Mouse (Mus musculus): ENCODE results near the gene Irgc1.
A peak's percentile ranks its signal among the peaks of the same experiment; 100 is the strongest.
"Not testable (repeated sequence)": the region's sequence is repeated elsewhere in the genome, so short reads cannot be mapped to it uniquely, and the experiment has no call there.

Gene Irgc1

DNA sequence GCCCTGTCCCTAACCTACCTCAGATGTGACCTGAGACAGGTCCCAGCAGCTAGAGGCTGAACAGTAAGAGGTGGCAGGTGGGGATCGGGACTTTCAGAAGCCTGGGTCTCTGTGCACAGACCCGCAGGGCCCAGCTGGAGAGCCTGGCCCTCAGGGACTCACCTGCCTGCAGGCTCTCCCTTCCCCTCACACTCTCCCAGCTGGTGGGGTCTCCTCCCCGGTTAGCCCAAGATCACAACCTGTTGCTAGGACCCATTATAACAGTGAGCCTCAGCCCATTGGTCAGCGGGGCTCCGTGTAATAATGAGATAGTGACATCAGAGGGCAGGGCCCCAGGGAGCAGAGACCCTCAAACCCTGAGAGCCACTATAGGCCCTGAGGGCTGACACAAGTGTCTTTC, 16.8 kb downstream of the Irgc1 start:
- no peak for DNase-seq (ENCODE audit: low spot score in 2 of 2)

DNA sequence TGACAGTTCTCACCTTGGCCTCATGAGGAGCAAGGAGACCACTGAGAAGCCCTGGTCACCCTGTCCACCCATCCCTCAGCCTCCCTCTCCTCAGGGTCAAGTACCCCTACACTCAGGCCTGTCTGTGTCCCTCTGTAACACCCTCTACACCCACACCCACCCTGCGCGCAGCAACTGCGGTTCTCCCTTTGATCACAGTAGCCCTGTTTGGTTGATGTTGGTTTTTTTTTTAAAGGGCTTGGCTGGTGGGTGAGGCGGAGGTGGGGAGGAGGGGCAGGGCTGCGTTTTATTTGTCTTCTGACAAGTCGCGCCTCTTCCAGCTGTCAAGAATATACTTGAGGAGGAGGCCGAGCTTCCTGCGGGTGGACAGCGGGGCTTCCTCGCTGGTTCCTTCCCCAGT, 20.4 kb downstream of the Irgc1 start:
- DNase-seq (ENCODE audit: low spot score in 2 of 2): no peak

DNA sequence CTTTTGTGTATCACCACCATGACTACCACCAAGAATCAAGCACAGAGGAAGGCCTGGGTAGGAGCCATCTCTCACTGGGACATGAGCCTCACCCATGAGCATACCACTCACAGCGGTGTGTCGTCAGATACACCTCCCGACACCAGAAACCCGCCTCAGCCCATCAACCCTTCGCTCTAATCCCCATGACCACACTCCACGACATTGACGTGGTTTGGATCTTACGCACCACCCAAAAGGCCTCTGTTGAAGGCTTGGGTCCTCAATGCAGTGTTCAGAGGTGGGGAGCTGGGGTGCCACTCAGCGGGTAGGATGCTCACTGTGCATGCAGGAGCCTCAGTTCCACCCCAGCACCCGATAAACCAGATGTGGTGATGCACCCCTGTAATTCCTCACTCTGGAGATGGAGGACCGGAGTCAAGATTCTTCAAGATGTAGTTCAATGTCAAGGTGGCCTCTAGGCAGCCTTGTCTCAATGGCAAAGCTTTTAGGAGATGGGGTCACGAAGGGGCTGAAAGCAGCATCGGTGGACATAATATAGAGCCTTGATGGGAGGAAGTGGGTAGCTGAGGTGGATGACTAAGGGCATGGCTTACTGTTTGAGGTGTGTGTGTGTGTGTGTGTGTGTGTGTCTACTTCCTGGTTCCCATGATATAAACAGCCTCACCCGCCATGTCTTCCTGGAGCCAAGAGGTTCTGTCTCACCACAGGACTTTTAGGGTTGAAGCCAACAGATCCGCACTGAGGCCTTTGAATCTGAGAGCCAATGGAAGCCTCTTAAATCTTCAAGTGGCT, 21.3 kb downstream of the Irgc1 start:
- DNase-seq (ENCODE audit: low spot score in 2 of 2): no peak

DNA sequence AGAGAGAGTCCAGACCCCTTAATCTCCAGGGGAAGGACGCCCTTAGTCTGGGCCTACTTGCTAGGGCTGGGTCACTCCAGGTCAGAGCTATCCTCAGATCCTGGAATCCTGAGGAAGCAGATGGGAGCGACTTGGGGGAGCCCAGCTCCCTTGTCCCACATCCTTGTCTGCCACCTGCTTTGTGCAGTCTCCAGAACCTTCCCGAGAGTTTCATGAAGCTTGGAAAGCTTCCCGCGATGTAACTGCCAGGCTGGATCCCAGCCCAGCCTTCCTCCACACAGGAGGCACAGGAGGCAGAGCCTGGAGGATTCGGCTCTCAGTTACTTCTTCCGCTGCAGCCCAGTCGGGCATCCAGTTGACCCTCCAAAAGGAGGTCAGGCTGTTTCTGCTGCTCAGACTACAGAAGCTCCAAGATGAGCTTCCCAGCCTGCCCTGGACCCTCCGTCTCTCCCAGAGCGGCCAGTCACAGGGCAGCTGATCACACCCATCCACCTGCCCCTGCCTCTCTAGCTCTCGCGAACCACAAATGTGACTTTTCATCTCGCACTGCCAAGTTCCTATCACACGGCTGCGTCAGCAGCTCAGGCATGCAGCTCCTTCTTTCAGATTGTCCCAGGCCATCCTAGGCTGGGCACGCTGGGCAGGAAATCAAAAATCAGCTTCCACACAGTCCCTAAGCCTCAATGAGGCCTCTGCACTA, 22.5 kb downstream of the Irgc1 start:
- no peak for DNase-seq (ENCODE audit: low spot score in 2 of 2)

DNA sequence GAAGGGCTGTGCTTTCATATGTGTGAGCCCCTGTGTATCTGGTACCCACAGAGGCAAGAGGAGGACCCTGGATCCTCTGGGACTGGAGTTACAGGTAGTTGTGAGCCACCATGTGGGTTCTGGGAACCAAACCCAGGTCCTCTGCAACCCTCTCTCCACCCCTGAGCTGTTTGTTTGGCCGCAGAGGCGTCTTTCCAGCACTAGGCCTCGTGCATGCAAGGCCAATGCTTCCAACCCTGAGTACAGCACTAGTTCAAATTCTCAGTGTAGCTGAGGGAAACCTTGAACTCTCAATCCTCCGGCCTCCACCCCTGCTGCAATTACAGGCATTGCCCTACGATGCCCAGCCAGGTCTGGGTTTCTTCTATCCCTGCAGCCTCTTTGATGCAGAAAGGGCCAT, 23.4 kb downstream of the Irgc1 start:
- DNase-seq (ENCODE audit: low spot score in 2 of 2): no peak

- no peak for DNase-seq (ENCODE audit: low spot score in 2 of 2)
Measured at GRCm38 (mm10) chr7:24427168-24427567, 24.9 kb downstream of the Irgc1 start.

DNA sequence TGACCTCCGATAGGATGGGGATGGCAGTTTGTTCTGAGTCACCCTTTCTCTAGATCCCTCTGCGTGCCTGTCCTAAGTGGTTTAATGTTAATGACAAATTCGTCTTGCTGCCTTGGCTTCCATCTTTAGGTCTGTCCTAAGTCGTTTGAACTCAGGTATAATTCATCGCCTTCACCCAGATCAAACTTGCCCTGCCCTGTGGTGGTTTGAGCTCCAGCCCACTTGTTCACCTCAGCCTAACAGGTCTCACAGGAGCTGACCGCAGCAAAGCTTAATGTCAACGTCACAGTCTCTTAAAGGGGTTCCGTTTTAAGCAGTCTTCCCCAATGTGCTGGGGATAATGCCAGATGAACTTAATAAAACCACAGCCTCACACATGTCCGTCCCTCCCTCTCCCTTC, 26.2 kb downstream of the Irgc1 start:
- no peak for DNase-seq (ENCODE audit: low spot score in 2 of 2)

DNA sequence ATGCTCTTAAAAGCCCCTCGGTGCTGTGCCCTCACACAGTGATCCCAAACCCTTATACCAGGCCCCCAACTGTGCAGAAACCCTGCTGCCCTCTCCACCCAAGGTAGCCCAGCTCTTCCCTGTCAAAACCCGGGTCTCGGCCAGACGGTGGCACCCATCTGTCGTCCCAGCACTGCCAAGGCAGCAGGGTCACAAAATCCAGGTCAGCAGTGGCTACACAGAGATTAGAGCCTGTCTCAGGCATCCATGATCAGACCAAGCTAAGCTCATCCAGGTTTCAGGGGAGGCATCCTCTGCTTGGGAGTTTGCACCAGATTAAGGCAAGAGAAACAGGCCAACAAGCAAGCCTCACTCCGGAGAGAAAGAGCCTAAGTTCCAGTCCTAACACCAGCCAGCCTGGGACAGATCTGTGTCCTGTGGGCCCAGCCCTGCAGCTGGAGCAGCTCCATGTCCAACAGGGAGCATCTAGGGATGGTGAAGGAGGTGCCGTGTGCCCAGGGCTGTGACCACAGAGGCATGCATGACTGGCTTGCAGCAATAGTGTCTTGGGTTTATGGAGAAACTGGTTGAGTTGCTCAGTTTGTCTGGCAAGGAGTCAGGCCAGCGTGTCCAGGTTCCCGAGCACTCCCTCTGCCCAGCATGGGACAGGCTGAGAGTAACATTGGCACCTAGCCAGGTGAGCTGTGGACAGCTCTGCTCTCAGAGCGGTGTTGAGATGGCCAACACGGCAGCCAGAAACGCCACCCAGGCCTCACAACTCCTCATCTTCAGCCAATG, 28.0 kb downstream of the Irgc1 start:
- DNase-seq (ENCODE audit: low spot score in 2 of 2): no peak

DNA sequence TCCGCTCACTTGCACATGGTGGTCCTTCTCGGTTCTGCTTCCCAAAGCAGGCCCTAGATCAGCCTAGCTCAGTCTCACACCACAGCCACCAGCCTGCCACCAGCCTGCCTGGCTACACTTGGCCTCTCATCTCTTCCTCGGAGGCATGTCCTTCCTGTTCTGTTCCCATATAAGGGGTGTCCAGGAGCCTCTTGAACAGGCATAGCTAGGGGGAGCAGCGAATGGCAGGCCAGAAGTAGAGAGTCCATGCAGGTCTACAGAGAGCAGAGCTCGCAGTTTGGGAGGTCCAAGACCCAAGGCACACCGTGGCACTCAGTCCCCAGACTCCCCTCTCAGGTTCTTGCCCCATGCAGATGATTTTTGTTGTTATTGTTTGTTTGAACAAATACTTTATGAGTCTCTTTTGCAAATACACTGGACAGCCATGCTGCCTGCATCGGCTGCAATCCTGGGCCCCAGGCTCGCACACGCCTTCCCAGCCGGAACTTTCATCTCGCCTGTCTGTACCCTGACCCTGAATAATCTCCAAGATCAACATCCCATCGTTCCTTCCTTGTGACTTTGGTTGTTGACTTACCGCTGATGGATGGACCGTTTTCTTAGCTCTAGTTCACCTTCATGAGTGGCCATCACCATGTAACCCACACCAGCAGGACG, 28.9 kb downstream of the Irgc1 start:
- DNase-seq (ENCODE audit: low spot score in 2 of 2): no peak

- DNase-seq (ENCODE audit: low spot score in 2 of 2): no peak
Measured at GRCm38 (mm10) chr7:24422251-24422650, 29.8 kb downstream of the Irgc1 start.

- DNase-seq (ENCODE audit: low spot score in 2 of 2): no peak
Measured at GRCm38 (mm10) chr7:24421648-24422047, 30.4 kb downstream of the Irgc1 start.

GRCm38 (mm10) chr7:24419579-24419978, 32.5 kb downstream of the Irgc1 start:
- DNase-seq (ENCODE audit: low spot score in 2 of 2): no peak

GRCm38 (mm10) chr7:24415261-24415660, 36.8 kb downstream of the Irgc1 start:
- DNase-seq (ENCODE audit: low spot score in 2 of 2): no peak

DNA sequence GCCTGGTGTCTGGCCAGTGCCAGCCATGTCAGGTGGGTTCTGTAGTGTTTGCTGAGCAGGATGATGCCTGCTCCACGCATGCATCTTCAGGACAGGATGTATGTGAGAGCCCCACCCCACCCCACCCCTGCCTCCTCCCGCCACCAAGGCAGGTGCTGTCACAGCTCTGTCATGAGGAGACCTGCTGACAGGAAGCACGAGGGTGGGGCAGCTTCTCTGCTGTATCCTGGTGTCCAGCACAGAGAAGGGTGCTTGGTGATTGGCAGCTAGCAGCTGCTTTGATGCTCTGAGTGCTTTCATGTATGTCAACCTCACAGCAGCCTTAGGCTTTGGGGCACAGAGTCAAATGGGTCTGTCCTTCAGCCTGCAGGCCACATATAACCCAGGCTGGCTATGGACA, 38.5 kb downstream of the Irgc1 start:
- DNase-seq (ENCODE audit: low spot score in 2 of 2): peak; percentile 55 to 66

DNA sequence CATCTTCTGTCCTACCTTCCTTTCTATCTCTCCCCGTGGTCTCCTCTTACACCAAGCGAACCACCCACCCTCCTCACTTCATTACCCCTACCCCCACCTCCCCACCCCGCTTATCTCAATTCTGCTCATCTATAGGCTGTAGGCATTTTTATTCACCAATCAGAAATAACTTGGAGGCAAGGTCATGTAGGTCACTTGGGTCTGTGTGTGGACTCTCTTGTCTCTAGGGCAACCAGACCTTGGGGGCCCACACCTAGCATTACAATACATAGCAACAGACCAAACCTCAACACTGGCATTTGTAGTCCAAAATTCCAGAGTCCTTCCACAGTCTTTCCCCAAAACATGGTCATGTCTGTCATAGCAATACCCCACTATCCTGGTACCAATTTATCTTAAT, 41.3 kb downstream of the Irgc1 start:
- DNase-seq (ENCODE audit: low spot score in 2 of 2): no peak

DNA sequence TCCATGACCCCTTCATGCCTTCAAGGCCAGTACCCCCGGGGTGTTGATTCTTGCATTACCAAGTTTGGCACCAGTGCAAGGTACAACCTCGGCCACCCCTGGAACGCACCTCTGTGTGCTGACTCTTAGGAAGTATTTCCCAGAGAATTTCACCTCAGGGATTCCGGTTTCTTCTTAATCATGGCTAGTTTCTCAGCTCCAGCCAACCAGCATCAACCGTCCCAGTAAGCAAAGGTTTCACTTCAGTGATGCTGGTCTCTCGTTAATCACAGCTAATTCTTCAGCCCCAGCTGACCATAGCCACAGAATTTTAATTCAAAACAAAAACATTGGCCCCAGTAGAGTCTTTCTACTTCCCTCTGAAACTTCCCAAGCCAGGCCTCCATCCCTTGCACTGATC, 42.0 kb downstream of the Irgc1 start:
- no peak for DNase-seq (ENCODE audit: low spot score in 2 of 2)

GRCm38 (mm10) chr7:24408186-24408585, 43.9 kb downstream of the Irgc1 start:
- no peak for DNase-seq (ENCODE audit: low spot score in 2 of 2)

GRCm38 (mm10) chr7:24406528-24407344, 45.4 kb downstream of the Irgc1 start:
- DNase-seq (ENCODE audit: low spot score in 2 of 2): peak; percentile 34 to 82

- DNase-seq (ENCODE audit: low spot score in 2 of 2): no peak
Measured at GRCm38 (mm10) chr7:24405649-24406048, 46.4 kb downstream of the Irgc1 start.

- DNase-seq (ENCODE audit: low spot score in 2 of 2): no peak
Measured at GRCm38 (mm10) chr7:24402851-24403250, 49.2 kb downstream of the Irgc1 start.

- DNase-seq (ENCODE audit: low spot score in 2 of 2): not testable (repeated sequence)
Measured at GRCm38 (mm10) chr7:24400489-24400888, 51.6 kb downstream of the Irgc1 start.

All from thymus, postnatal 10 days (tissue).